Mouse (Mus musculus) left cerebral cortex, postnatal 25 days (tissue): ENCODE measurements around the gene Stx6. TPM values are rescaled to one million over a fixed set of nuclear protein-coding genes. Genes with fewer than 3 reads are reported as not detected.

Source experiments
- DNase-seq, 2 experiments: peaks; one replicate each; pipeline ENCODE4 v3.0.0; 2022; ENCODE audit warnings: low spot score in 2 of 2, mixed read lengths in 1 of 2
- intact Hi-C: fragments of 180-260 bp; cut with DNase I; formaldehyde crosslinking; loops from one replicate; pipeline ENCODE4 v1.15.1; 2025
- total RNA-seq, 2 experiments: library from RNA; stranded (reverse); gene quantifications; 2 replicates each; pipeline ENCODE4 v1.2.3; 2021

The Stx6 gene
- total RNA-seq, 2 experiments from 2014 or later: 110 to 115 TPM

- intact Hi-C loops: no loop called here
- DNase-seq: no peak
These were observed 64.5 kb downstream of the Stx6 start for GRCm38 (mm10) chr1:155223036-155223435.

DNA sequence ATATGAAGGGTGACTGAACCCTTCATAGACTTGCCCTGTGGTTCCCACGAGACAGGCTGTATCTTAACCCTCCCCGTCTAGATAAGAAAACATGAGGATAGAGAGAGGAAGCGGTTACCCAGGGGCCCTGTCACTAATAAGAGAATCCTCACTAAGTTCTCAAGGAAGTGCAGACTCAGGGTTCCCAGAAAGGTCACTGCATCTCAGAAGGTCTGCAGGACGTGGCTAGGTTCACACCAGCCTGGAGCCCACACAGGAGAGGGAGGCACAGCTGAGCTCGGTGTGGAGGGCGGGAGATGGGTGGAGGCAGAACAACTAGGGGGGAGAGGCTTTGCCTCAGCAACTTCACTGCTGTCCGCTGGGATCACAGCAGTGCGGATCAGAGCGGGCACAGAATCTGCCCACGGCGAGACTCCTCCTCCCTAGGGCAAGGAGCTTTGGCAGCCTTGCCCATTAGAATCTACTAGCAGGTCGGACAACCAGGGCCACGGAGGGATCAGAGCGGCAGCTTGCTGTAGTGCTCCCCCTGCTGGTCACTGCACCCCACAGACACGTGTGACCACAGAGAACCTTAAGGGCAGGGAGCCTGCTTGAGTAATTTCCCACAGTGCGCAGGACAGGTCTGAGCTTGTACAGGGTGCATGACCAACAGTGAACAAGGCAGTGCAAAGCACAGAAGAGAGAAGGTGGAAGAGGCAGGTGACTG, 65.5 kb downstream of the Stx6 start:
- DNase-seq: peak in 1 of 2 experiments; percentile 71
- intact Hi-C loops: loop anchor here (2.0 kb wide), 1 partner anchor 197 kb away; no protein-coding TSS in a partner anchor

DNA sequence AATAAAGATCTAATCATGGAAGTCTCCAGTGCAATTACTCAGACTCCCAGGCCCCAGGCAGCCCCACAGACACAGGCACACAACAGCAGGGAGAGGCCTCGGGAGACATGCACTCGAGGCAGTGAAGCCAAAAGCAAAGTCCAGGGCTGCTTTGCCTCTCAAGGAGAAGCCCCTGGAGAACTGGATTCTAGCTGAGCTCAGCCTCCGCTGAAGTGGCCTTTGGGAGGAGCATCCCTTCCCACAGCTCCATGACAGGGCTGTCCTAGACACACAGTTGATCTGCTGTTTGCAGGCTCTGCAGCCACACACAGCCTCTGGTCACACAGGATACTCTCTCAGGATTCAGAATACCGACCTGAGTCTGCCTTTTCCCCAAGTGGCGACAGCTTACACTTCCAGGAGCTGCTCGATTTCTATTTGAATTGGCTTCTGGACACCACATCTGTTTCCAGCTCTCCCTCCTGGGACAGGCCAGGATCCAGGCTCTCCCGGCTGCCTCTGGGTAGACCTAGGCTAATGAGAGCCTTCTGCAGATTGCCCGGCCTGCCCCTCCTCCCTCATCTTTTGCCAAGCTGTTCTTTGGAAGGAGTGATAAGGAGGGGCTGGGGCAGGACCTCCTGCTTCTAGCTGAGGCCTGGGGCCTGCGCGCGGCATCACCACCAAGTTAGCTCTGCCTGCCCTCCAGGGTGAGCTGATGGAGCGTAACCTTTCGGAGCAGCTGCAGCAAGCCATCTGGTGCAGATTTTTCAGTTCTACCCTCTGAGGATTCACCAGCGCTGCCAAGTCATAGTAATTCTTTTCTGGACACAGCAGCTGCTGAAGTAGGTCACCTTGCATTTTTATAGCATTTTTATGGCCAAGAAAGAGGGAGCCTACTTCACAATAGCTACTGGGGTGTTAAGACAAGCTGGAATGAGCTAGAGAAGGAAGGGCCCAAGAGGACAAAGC, 71.2 kb downstream of the Stx6 start:
- intact Hi-C loops: loop anchor here (2.0 kb wide), 1 partner anchor 51 kb away; no protein-coding TSS in a partner anchor
- DNase-seq: peak in 1 of 2 experiments; percentile 92

- intact Hi-C loops: no loop called here
These were observed 73.9 kb downstream of the Stx6 start for GRCm38 (mm10) chr1:155232385-155232784.

GRCm38 (mm10) chr1:155232786-155233185, 74.3 kb downstream of the Stx6 start:
- DNase-seq: no peak
- intact Hi-C loops: no loop called here

More at GRCm38 (mm10) chr1:155232385-155232784, 73.9 kb downstream of the Stx6 start:
- no peak for DNase-seq

- intact Hi-C loops: no loop called here
- no peak for DNase-seq
These were observed 74.9 kb downstream of the Stx6 start for GRCm38 (mm10) chr1:155233378-155233777.

DNA sequence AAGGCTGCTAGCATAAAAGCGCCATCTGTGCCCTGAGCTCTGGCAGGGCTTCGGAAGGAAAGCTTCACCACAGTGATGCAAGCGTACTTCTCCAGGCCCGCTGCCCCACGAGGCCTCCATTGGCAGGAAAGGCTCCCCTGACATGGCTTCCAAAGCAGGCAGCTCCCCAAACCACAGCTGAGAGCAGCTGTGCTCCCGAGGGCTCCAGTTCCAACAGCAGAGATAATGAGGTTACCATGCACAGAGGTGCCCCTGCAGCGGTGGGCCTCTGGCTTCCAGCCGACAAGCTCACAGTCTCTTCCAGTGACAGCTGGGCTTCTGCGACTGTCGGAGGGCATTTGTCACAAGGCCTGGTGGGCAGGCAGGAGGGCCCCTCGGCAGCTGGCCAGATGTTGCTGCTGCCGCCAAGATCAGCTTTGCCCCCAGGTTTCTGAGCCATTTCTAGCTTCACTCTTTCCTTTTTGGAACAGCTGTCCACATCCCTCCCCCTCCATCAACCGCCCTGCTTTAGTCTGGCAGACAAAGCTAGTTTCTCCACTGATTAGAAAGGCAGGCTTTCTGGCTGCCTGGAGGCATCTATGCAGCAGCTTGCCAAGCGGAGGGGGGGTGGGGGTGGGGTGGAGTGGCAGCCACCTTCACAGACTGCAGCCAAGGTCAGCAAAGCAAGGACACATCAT, 75.6 kb downstream of the Stx6 start:
- intact Hi-C loops: no loop called here
- peak; percentile 58 to 84 for DNase-seq

DNA sequence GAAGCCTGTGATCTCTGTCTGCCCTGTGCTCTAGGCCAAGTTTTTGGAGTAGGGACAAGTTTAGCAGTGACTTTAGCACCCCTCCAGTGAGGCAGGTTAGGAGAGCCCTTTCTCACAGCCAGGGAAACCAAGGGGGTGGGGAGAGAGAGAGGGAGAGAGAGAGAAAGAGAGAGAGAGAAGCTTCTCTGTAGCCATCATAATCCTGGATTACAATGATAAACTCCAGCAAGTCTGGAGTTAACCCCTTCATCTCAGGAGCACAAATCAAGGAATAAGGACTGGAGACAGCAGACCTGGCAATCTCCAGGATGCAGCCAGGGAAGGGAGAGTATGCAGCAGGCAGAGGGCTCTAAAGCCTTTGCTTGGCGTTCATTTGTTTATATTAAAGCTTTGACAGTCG, 77.1 kb downstream of the Stx6 start:
- DNase-seq: peak in 1 of 2 experiments; percentile 8
- intact Hi-C loops: no loop called here

DNA sequence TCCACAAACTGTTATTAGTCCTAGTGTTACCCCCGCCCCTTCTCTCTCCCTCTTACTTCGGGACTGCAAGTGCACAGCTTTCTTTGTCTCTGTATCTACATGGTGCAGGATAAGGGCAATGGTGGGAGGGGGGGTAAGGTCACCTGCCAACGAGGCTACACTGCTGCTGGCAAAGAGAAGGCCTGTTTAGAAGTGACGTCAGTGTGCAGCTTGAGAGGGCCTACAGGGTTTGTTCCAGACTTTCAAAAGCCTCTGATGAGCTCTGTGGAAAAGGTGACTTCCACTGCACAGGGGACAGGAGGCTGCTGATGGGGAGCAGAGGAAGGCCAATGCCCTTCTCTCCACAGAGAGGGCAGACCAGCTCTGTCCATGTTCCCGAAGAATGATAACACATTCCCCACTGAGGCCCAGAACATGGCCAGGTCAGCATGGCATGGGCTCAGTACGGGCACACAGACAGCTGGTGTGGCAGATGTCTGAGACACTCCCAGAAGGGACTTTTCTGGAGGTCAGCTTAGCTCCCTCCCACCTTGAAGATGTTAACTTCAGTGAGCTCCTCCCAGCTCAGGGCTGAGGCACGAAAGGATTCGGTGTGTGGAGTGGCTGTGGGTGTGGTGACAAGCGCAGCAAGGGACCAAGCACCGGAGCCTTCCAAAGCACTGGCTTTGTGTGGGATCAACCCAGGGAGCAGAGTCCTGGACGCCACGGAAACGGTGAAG, 78.0 kb downstream of the Stx6 start:
- intact Hi-C loops: no loop called here
- peak in 1 of 2 experiments; percentile 58 for DNase-seq

- peak; percentile 50 to 81 for DNase-seq
- intact Hi-C loops: no loop called here
These were observed 78.9 kb downstream of the Stx6 start for GRCm38 (mm10) chr1:155237390-155237789.

DNA sequence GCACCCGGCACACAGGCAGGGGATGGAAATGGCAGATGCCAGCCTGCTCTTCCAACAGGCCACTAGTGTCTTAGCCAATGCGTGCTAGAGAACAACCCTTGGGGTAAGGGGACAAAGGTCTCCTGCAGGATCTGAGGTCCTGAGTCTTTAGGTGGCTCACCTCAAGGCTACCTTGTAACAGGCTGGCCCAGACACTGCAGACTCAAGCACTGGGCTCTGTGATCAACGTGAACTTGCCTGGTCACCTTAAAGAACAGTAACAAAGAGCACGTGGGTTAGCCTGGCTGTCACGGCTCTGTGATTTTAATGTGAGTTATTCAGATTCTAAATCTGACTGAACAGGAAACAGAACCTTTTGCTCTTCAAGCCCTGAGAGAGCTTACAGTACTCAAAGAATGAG, 79.6 kb downstream of the Stx6 start:
- intact Hi-C loops: no loop called here

DNA sequence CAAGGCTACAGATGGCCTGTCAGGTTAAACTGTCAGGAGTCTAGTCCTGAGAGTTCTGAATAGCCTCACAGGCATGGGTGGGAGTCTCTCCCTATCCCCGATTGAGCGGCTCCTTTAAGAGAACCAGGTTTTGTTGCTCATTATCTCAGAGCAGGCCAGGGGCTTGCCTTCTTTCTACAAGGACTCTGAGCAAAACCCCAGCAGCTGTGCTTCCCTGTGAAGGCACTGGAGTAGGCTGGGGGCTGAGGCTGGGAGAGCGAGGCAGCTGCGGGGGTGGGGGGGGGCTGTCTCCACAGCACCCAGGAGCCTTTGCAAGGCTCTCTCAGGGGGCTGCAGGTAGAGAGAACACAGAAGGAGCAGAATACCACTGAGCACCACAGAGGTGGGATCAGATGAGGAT, 80.7 kb downstream of the Stx6 start:
- intact Hi-C loops: no loop called here
- peak in 1 of 2 experiments; percentile 18 for DNase-seq

More for the DNA sequence above, 79.6 kb downstream of the Stx6 start:
- DNase-seq: peak in 1 of 2 experiments; percentile 1

DNA sequence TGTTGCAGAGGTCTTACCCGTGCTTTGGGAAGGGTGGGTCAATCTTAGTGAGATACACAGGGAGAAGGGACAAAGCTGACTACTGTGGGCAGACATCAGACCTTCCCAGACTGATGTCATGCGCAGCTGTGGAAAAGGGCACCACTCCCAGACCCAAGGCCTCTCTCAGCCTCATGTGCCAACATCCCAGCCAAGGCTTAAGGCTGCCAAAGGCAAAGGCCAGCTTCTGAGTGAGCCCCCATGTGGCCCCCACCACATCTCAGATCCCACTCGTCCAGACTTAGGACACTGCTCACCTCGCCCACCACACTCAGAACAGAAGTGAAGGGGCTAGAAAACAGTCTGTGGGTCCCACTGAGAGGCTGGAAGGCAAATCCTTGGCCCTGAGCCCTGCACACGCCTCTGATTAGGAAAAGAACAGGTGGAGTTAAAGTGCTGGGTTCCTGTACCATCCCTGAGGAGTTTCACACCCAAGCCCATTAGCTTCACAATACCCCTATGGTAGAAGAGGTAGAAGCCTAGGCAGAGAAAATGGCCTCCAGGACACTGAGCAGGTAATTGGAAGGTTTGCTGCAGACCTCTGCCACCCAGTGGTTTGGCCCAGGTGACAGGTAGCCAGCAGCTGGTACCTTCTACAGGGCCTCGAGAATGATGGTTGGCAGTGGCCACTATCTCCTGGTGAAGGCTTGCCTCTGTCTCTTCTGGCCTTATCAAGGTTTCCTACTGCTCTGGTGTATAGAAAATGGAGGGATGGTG, 81.6 kb downstream of the Stx6 start:
- peak in 1 of 2 experiments; percentile 14 for DNase-seq
- intact Hi-C loops: no loop called here

DNA sequence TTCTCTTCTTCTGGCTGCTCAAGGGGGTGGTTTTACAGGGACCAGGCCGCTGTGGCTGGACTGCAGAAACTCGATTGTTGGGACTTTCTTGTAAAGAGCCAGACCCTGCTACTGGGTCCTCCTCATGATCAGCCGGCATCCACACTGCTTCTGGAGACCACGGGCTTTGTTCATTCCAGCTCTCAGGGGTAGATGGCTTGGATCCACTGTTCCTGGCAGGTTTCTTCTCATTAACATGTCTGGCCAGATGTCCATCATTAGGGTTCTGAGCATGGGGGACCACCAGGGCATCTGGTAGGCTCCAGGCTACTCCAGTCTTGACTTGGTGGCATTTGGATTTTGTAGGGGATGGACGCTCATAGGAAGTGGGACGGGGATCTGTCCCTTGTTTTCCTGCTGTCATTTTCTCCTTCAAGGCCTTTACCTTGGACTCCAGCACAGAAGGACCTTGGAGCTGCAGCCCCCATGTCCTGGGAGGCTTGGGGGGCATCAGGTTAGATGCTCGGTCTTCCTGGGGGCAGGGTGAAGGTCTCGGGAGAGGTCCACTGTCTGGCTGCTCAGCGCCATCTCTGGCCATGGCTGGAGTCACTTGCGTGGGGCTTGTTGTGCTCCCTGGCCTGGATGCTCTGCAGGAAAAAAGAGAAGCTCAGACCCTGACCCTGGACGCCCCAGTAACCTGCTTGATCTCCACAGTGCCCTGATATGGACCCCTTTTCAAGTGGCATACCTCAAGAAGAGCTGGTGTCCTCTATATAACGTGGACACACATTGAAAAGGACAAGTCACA, 83.4 kb downstream of the Stx6 start:
- no peak for DNase-seq
- intact Hi-C loops: no loop called here

DNA sequence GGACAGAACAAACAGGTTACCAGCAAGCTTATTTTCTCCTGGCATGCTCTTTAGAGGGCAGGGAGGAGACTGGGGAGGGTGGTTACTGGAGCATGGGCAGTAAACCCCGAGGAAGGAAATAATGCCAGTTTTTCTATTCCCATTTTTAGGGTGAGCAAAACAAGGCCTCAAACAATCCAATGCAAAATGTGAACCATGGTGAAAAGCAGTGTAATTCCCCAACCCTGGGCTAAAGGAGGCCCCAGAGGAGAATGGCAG, 83.9 kb downstream of the Stx6 start:
- no peak for DNase-seq
- intact Hi-C loops: no loop called here

DNA sequence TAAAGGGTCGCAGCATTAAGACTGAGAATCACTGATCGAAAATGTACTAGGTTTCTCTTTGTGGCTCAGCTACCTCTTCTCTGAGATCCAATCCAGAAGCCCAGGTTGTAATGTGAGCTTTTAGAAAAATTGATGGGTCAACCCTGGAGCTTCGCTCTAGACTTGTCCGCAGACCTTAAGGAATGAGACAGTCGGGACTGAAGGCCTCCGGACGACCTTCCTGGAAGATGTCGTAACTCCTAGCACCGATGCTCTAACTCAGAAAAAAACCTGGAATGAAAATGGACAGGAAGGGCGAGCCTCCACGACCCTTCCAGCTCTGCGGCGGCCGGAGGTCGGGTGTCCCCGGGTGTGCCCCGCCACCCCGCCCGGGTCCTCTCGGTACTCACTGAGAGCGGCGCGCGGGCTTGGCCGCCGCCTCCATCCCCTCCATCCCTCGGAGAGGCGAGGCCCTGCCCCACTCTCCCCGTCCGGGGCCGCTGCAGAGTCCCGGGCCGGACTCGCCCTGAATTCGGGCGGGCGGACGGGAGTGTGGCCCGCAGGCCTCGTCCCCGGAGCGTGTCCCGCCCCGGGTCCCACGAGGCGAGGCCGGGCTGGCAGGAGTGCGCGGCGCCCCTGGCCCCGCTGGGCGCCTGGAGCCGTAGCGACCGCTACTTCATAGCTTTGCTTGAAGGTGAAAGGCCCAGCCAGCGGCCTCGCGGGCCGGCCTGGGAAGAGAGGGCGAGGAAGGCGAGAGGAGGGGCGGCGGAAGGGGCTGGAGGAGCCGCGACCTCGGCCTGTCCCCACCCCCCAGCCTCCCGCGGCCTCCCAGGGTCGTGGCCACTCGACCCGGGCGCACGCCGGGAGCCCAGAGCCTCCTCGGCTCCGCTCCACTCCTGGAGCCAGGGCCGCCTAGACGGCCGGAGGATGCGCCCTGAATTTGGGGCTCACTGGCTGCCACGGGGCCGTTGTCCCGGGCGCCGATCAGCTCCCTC, 85.6 kb downstream of the Stx6 start, which contains the start of gene BC034090:
BC034090 (minus strand) TSS at position 648 of the 974 bp plus-strand sequence.
- intact Hi-C loops: no loop called here
- no peak for DNase-seq

GRCm38 (mm10) chr1:155244771-155245211, 86.3 kb downstream of the Stx6 start:
- no peak for DNase-seq
- intact Hi-C loops: no loop called here
